Mouse (Mus musculus) E14TG2a.4 (cell line): ENCODE measurements around the gene Pdk2.

Experiments used
- CTCF ChIP-seq: conservative IDR thresholded peaks from 2 replicates; pipeline ENCODE4 v1.5.1; 2014; ENCODE audit warnings: low read length
- NANOG ChIP-seq: IDR thresholded peaks from 2 replicates; pipeline ENCODE4 v1.6.1; 2014; ENCODE audit warnings: borderline replicate concordance, low read length, mixed read lengths

DNA sequence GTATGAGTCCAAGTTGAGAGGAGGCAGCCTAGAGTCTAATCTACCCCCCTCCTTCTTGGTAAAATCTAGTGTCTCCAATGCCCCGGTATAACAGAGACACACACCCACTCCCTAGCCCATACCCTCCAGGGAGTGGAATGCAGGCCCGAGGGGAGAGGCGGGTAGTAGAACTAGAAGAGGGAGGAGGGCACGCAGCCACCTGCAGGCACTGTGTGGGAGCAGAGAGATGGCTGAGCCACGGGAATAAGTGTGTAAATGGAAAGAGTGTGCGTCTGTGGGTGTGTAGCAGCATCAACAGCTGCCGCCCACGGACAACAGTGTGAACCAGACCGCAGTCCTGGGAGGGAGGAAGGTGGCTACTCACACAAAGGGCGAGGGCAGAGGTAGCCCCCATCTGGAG, 6.3 kb downstream of the Pdk2 start:
- TF ChIP-seq CTCF (no peak), NANOG (no peak)
